Mouse (Mus musculus) frontal cortex, postnatal 36 days (tissue): Measurements from ENCODE around the gene AL607142.1.
A peak's percentile ranks its signal among the peaks of the same experiment; 100 is the strongest.

Experiments
- DNase-seq, 2 experiments: peaks; one replicate each; pipeline ENCODE4 v3.0.0; 2022; ENCODE audit warnings: low spot score in 2 of 2

AL607142.1 gene

DNA sequence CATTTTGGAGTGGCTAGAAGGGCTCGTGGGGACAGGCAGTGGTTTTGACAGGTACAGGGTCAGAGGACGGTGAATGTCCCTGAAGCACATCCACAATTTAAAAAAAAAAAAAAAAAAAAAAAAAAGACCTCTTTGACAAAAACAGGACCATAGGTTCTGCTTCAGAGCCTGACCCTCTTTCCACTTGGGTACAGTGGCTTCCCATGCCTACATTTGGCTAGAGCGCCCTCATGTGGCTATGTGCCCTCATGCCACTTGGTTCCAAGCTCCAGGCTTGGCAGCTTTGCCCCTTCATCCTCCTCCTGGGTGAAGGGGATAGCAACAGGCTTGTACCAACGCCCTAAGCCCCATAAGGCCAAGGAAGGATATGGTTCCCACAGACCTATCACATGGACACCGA lies 39.8 kb downstream of the AL607142.1 start:
- peak; percentile 64 to 69 for DNase-seq

DNA sequence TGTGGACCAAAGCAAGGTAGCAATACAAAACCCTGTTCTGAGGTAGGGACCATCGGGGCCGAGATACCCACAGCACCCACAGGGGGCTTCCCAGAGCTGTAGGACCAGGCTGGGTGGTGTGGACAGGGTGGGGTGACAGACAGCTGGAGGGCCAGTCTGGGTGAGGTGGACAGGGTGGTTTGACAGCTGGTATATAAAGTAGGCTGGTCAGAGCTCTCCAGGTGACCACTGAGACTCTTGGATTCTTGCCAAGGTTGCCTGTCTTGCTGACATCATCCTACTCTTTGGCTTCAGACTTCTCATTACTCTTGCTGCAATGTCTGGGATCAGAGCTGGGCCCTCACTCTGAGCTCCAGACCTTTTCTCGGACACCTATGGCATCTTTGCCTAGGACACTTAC lies 41.6 kb downstream of the AL607142.1 start:
- DNase-seq: no peak

DNA sequence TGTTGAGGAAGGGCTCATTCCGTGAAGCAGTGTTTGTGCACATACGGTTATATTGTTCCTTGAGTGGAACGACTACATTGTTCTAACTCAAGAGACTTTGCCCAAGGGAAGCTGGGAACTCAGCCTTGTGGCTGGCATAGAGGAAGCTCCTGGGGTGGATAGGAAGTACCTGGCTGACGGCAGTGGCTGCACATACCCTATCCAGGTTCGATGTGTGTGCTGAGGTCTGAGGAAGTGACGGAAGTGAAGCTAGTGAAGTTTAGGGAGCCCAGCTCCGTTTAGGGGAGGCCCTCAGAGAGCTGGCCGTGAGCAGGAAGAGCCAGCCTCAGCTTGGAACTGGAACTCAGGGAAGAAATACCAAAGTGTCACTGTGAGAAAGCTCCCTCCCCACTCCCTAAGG lies 43.0 kb downstream of the AL607142.1 start:
- no peak for DNase-seq

DNA sequence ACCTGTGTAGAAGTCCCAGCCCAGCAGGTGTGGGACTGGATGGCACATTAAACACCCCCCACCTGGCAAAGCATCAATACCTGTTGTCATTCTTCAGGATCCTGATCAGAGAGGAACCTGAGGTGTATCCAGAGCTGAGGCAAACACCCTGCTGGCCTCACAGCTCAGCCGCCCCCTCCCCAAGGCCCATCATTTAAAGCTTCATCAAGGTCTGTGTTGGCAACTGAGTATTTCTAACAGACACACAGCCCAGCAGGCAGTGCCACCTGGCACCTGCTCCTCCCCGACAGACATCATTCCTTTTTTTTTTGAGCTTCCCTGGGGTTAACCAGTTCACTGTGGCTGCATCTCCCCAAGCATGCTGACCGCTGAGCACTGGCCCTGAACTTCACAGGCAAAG lies 50.7 kb downstream of the AL607142.1 start:
- no peak for DNase-seq

DNA sequence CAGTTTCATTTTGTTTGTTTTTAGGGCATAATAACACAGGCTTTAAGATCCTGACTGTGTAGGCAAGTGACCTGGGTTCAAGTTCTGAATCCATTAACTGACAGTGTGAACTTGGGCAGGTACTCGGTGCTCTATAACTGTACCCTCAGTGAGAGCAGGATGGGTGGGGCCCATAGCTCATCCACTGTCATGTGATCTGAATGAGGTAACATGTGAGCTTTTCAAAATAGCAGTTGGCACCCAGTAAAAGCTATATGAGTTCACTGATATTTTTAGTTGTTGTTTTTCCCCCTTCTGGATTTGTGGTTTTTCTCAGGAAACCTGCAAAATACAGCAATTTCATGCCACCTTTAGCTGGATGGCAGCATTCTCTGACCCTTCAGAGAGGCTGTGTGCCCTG lies 51.5 kb downstream of the AL607142.1 start:
- no peak for DNase-seq

DNA sequence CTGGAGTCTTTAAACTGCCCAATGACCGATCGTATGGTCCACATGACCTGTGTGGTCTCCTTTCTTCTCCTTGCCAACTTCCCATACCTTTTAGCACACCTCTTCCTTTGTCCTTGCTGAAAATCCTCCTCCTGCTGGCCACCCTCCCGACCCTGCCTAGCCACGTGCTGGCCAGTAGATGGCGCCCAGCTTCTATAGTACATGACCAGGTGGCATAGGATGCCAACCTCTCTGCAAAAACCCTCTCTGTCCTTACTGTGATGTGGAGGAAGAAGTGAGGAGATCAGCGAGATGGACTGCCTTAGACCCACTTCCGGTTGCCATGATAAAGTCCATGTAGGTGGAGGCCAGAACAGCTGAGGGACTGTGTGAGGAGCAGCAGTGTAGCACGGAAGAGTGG lies 55.5 kb downstream of the AL607142.1 start:
- peak in 1 of 2 experiments; percentile 62 for DNase-seq

DNA sequence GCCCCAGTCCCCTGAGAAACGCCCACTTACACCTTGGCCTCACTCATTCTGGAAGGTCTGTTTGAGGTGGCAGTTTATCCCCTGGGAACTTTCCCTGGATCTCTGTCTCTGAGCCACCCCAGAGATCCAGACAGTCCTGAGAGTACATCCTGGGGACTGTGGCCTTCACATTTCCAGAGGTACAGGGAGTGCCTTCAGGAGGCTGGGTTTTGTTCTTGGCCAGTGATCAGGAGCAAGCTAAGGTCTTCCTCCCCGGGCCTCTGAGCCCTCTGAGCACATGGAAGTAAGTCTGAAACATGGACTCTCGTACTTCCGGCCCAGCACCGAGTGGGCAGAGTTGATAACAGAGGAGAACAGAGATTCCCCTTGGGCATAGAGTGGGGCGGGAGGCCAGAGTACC lies 59.9 kb downstream of the AL607142.1 start:
- DNase-seq: no peak

DNA sequence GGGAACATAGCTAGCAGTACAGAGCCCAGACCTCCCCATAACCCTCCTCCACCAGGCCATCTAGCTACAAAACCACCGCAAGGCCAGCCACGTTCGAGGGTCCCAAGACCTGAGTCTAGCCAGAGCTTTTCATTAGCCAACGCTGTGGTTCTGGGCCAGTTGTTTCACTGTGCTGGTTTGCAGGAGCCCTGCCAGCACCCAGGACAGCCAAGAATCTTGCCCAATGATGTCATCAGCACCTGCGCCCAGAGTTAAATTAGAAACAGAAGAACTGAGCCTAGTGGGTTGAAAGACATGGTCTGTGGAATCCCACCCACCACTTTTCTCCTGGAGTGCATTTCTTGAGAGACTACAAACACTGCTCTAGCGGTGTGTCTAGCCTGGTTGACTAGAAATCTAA lies 61.3 kb downstream of the AL607142.1 start:
- DNase-seq: peak in 1 of 2 experiments; percentile 68

DNA sequence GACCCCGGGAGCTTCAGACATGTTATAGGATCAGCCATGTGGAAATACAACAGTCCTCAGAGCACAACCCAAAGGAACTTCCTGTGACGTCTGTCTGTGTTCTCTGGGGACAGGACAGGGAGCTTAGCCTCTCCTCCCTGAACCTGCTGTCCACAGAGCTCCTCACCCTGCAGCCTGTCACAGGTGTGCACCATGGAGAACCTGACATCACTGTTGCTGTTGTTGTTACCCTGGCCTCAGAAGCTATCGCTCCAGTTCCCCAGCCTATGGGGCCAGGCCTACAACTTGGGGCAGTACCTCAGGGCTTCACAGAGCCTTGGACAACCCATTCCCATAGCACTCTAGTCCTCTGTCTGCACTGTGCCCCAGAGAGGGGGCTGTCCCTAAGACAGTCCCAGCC lies 62.5 kb downstream of the AL607142.1 start:
- no peak for DNase-seq

DNA sequence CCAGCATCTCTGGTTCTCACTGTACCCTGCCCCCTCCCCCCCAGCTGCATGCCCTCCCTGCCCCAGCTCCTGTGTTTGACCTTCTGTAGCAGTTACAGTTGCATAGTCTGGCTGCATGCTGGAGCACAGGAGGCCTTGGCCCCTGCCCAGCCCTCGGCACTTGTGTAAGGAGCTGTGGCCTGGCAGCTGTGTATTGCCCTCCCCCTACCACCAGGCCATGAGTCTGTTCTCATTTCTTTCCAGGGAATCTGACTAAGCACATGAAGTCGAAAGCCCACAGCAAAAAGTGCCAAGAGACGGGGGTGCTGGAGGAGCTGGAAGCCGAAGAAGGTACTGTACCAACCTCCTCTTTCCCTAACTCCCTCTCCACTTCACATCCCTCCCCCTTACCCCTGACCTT lies 63.2 kb downstream of the AL607142.1 start:
- peak in 1 of 2 experiments; percentile 49 for DNase-seq

DNA sequence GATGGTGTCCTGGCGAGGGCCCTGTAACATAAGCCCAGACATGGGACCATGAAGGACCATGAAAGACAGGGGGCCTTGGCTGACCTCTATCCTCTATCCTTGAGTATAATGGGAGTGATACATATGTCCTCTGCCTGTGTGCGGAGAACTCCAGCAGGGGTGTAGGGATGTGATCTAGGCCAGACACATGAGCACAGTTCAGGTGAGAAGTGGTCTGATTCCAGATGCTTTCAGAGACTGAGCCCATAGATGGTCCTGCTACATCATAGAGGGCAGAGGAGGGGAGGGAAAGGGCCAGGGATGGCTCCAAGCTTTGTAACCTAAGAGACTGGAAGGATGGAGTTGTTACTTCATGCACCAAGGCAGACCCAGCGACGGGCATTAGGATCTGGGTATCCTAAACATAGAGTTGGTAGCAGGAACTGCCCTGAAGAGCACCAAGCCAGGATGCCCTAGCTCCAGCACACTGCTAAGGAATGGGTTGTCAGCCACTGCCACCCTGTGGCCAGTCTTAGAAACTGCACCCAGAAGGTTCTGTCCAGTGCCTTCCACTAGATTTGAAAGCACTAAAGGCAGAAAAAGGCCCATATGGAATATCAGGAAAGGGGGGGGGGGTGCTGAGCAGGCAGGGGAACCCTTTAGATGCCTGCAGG lies 64.6 kb downstream of the AL607142.1 start:
- peak in 1 of 2 experiments; percentile 71 for DNase-seq

DNA sequence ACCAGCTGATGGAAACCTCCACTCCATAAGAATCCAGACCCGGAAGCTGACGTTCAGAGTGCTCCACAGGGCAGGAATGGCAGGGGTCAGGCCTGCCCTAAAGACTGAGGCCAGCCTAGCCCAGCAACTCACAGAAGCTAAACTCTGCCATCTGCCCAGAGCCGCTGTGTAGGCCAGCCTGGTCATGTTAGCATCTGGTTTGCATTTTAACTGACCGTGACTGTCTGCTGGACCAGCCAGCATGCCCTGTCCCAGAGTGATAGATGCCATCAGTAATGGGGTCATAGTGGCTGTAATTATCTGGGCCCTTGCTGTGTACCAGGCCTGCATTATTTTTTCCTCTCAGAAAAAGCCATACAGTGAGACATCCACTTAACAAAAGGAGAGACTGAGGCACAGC lies 66.1 kb downstream of the AL607142.1 start:
- DNase-seq: no peak

DNA sequence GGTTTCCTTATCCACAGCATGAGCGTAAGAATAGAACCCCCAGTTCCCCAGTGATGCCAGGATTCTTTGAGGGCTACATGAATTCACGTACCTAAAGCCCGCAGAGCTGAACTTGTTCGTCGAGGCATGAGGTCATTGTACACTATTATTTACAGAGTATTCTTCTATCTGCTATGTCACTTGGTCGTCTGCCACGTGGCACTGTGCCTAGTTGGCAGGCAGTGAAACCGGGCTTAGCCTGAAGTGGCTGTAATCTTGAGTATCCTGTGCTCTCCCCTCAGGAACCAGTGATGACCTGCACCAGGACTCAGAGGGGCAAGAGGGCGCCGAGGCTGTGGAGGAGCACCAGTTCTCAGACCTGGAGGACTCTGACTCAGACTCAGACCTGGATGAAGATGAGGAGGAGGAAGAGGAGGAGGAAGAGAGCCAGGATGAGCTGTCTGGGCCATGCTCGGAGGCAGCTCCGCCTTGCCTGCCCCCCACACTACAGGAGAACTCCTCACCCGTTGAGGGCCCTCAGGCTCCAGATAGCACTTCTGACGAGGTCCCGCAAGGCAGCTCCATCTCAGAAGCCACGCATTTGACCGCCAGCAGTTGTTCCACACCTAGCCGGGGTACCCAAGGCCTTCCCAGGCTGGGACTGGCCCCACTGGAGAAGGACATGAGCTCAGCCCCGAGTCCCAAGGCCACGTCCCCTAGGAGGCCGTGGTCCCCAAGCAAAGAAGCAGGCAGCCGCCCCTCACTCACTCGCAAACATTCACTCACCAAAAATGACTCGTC lies 66.8 kb downstream of the AL607142.1 start:
- DNase-seq: no peak

DNA sequence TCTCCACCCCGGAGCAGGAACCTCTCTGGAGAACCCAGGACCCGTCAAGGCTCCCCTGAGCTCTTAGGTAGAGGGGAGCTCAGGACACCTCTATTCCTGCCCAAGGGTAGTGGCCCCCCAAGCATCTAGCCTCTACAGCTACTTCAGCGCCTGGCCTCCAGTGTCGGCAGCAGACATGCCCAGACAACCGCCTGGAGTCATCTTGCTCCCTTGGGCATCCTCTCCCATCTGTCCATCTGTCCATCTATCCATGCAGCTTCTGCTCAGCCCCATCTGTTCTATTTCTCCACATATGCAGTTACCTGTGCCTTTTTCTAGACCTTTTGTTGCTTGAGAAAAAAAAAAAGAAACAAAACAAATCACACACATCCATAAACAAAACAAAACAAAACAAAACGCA lies 69.4 kb downstream of the AL607142.1 start:
- no peak for DNase-seq

DNA sequence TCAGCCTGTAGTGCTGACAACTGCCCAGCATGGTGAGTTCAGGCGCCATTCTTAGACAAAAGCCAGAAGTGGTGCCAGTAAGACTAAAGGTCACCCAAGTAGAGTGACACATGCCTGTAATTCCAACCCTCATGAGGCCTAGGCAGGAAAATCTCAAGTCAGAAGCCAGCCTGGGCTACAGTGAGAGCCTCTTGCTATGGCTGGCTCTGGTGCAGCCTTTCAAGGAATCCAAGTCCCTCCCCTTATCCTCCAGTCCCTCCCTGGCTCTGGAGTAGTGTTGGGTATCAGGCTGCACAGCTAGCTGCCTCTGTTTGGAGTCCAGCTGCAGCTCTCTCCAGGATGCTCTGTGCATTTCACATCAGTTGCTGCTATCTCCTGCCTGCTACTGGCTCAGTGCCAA lies 77.0 kb downstream of the AL607142.1 start:
- DNase-seq: no peak

DNA sequence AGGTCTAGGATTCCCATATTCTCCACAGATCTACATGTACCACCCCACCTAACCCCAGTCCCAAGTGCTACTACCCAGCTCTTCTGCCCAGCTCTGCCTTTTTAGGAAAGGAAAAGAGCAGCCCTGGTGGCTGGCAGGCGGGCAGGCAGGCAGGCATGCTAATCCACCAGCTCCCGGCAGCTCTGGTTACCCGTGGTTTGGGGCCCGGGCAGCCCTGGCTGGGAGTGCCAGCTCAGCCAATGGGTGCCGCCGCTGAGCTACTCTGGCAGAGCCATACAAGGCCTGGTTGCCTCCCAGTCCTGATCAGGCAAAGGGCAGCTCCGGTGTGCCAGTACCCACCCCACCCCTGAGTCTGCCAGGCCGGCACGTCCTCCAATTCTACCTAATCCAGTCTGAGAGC lies 78.1 kb downstream of the AL607142.1 start:
- DNase-seq: no peak
